ENCODE assay signal across 1 mouse cellular context in the genomic region with DNA sequence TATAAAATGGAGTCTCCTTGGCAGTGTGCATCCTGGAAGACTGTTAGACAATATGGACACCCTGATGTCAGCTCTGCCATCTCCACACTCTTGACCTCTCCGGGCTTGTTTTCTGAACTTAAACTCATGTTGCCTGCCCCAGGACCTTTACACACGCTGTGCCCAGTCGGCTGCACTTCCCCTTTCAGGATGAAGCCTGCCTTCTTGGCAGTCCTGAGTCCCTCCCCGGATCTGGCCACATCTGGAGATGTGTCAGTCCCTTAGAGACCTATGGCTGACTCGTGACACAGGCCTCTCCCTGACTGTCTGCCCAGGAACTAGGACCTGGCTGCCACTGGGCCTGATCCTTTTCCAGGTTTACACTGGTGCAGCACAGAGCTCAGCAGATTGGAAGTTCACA.
TF ChIP-seq lines count a peak whose summit lies in the region.

No protein-coding gene starts in this region.

TF ChIP-seq in CH12.LX, 34 proteins besides CTCF, POLR2A, EP300 and RAD21 (continued from another document):
- TF ChIP-seq MAX (IDR thresholded peaks at IDR 0.05; ENCODE audit: low read length) = no peak
